Mouse (Mus musculus) duodenum, adult 2 months (tissue): Measurements from ENCODE around the gene Lin7c. TPM values are rescaled to one million over a fixed set of nuclear protein-coding genes. Genes with fewer than 3 reads are reported as not detected.

ENCODE experiments used
- polyA plus RNA-seq: library from polyadenylated mRNA; depleted of rRNA; stranded (reverse); fragments of >200 nt; gene quantifications from 2 replicates; pipeline ENCODE4 v1.2.3, GENCODE M21; 2012; ENCODE audit warnings: low replicate concordance; rRNA removed

The Lin7c gene
- polyA plus RNA-seq, result 2.6 and 2.9 TPM in 2 replicates

DNA sequence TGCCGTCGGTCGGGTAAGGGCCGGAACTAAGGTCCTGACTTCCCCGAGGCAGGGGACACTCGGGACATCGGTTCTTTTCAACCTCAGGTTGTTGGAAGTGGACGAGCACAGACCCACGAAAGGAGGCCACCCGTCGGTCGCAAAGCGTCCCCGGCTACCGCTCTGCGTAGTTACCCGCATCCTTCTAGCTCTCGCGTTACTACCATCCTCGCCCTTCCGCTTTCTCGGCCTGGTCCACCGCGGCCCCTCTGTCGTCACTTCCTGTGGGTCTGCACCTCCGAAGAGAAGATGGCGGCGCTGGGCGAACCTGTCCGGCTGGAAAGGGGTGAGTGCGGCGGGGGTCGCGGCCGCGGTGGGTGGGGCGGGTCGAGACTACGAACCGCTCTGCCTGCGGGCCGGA is at the start of gene Lin7c:
Lin7c (plus strand) TSS at position 257 of the 400 bp plus-strand sequence.

DNA sequence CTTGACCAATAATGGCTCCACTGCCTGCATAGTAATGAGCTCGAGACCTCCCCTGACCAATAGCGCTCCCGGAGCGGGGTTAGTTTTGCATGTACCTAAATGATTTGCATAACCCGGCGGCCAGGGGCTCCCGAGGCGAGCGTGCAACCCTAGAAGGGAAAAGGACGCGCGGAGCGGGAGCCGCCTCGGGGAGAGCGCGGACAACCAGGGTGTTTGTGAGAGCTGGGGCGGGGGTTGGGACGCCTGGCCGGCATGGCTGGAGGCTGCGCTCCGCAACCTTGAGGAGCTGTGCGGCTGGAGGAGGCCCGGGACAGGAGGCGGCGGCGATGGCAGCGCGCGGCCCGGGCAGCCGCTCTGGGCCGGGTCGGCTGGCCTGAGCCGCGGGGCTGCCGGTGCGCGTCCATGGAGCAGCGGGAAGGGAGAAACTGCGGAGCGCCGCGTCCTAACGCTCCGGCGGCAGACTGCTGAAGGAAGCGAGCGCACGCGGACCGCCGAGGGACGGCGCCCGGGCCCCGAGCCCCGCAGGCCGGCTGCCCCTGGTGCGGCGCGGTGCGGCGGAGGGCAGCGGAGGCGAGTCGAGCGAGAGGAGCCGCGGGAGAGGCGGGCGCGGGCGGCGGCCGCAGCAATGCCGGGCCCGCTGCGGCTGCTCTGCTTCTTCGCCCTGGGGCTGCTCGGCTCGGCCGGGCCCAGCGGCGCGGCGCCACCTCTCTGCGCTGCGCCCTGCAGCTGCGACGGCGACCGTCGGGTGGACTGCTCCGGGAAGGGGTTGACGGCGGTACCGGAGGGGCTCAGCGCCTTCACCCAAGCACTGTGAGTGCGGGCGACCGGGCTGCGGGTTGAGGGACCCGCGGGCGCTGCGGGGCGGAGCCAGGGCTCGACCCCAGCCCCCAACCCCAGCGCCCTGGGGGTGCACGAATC is 27.1 kb downstream of the Lin7c start, which contains the start of gene Lgr4:
Lgr4 (plus strand) TSS at position 152 of the 918 bp plus-strand sequence.

Other genes with a start within 250 kb of the Lin7c start
- 0.02 TPM in 1 of 2 replicates, not detected in the other for gene Bdnf, start 216.2 kb upstream of the Lin7c start, polyA plus RNA-seq
- gene Lgr4, start 26.8 kb downstream of the Lin7c start, polyA plus RNA-seq, result 17.9 and 18.9 TPM in 2 replicates
- 7.1 and 11.0 TPM in 2 replicates for gene Ccdc34, start 127.0 kb downstream of the Lin7c start, polyA plus RNA-seq